Mouse (Mus musculus) regulatory T cell (primary cell): Measurements from ENCODE around the gene Ubr4.
"Not testable (repeated sequence)": the region's sequence is repeated elsewhere in the genome, so short reads cannot be mapped to it uniquely, and the experiment has no call there.

Experiments used
- in situ Hi-C: fragments of 300-600 bp; cut with MboI, MseI; formaldehyde crosslinking; loops from one replicate; pipeline ENCODE4 v1.15.1; 2025; ENCODE audit warnings: high pct_unique_total_duplicates

Ubr4 gene

DNA sequence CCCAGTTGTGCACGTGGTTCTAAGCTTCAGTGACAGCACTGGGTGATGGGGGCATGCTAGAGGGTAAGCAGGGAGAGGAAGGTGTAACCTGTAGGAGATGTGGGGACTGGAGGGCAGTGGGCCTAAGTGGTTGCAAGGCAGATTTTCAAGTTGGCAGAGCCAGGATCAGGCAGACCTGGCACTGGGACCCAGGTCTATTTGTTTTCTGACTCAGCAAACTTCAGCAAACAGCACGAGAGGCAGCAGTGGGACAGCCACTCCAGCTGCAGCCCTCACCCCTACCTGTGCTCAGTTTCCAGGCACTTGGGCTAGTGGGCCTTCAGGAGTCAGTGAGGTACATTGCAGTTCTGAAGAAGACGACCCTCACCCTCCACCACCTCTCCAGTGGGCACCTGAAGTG, 4.8 kb downstream of the Ubr4 start:
- in situ Hi-C loops, result no loop called here

GRCm38 (mm10) chr4:139360761-139361548, 8.5 kb downstream of the Ubr4 start:
- in situ Hi-C loops, result no loop called here

- in situ Hi-C loops, result no loop called here
These were observed 14.9 kb downstream of the Ubr4 start for GRCm38 (mm10) chr4:139367336-139367735.

- in situ Hi-C loops, result no loop called here
These were observed 15.6 kb downstream of the Ubr4 start for GRCm38 (mm10) chr4:139368038-139368437.

GRCm38 (mm10) chr4:139373130-139373529, 20.7 kb downstream of the Ubr4 start:
- in situ Hi-C loops, result no loop called here

- in situ Hi-C loops, result no loop called here
These were observed 21.1 kb downstream of the Ubr4 start for GRCm38 (mm10) chr4:139373531-139373930.

GRCm38 (mm10) chr4:139379719-139380118, 27.3 kb downstream of the Ubr4 start:
- in situ Hi-C loops, result no loop called here

DNA sequence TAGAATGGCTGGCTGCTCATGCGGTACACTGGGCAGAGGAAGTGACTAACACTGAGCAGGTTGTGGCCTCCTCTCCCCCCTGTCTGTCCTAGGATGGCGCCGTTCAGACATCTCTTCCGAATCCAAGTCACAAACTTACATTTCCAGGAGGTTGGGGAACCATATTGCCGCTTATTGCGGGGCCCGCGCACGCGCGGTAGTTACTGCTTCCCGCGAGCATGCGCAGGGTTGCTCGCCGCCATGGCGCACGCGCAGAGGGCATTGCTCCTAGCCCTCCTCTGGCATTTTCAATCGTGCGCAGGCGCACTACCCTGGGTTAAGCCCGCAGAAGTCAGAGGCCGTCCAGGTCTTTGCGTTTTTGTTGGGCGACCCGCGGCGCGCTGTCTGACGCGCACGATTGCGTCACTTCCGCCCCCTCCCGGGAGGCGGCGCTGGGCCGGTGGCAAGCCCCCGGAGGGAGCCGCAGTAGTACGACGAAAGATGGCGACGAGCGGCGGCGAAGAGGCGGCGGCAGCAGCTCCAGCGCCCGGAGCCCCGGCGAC, 27.9 kb downstream of the Ubr4 start:
- in situ Hi-C loops, result no loop called here

DNA sequence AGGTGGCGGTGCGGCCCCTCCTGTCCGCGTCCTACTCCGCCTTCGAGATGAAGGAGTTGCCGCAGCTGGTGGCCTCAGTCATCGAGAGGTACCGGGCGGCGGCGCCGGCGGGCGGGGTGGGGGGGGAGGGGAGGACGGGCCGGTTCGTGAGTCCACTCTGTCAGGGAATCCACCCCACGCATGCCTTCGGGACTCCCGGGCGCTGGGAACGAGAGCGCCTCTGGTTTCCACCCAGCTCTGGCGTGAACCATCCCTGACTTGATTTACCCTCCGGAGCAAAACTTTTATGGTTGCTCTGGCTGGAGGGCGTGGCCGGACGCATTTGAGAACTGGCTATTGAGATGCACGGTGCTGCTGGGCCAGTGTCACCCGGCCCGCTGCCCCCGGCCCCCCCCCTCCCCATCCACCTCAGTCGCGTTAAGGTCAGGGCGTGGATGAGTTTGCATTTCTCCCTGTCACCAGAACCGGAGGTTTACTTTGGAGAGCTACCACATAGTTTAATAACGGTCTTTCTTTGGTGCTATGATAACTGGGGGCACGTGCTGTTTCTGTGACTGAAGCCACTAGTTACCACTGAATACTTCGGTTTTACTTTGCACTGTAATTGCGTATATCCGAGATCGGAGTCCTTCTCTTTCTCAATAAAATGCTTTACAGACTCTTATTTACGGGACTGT, 28.5 kb downstream of the Ubr4 start:
- in situ Hi-C loops, result no loop called here

- in situ Hi-C loops, result no loop called here
These were observed 29.0 kb downstream of the Ubr4 start for GRCm38 (mm10) chr4:139381452-139381845.

- in situ Hi-C loops, result no loop called here
These were observed 29.8 kb downstream of the Ubr4 start for GRCm38 (mm10) chr4:139382231-139382630.

GRCm38 (mm10) chr4:139385841-139386240, 33.4 kb downstream of the Ubr4 start:
- in situ Hi-C loops, result not testable (repeated sequence)

- in situ Hi-C loops, result no loop called here
These were observed 34.5 kb downstream of the Ubr4 start for GRCm38 (mm10) chr4:139386869-139387319.

DNA sequence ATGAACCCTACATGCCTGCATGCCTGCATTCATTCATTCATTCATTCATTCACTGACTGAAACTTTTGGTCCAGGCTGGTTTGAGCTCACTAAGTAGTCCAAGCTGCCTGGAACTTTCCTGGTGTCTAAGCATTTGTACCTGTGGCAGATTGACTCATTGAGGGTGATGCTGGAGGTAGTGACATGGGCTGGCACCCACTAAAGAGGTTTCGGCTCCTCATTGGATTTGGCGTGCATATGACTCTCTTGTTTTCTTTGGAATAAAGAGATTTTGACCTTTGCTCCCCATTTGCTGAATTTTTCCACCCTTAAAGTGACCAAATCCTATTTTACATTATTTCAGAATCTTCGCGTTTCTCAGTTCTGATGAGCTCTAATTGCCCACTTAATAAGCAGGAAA, 37.1 kb downstream of the Ubr4 start:
- in situ Hi-C loops, result no loop called here

- in situ Hi-C loops, result no loop called here
These were observed 43.0 kb downstream of the Ubr4 start for GRCm38 (mm10) chr4:139395431-139395830.

- in situ Hi-C loops, result loop anchor here (25.0 kb wide), 1 partner anchor 1163 kb away; no protein-coding TSS in a partner anchor
These were observed 48.1 kb downstream of the Ubr4 start for GRCm38 (mm10) chr4:139400487-139400886.

DNA sequence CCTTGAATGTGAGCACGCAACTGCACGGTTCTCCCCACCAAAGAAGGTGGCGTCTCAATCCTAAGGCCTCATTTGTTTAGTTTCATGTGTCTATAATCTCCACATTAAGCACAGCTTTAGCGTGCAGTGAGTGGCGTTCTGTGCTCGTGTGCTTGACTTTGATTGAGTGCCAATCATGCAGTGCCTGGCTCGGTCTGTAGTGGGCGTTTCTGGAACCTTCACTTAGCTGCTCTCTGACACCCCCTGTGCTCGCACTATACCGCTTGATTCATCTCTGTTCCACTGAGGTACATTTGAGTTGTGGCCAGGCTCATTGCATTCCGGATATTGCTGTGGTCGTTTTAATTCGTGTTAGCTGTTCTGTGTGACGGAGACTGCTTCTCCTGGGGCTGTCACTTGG, 50.8 kb downstream of the Ubr4 start:
- in situ Hi-C loops, result loop anchor here (25.0 kb wide), 1 partner anchor 1166 kb away; no protein-coding TSS in a partner anchor

DNA sequence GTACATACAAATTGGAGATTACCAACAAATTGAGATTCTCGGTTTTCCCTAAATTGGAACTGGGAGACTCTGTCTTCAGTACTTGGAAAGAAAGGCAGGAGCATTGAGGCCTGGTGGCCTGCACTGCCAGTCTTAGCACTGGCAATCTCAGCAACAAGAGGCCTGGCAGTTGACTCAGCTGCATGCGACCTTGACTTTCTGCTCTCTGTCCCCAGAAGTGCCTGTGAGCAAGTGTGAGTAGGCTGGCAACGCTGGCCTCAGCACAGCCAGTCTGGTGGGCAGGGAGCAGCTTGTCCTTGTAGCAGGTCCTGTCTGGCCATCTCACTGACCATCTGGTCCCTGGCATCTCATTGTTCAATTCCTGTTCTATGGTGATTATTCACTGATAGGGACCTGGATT, 58.9 kb downstream of the Ubr4 start:
- in situ Hi-C loops, result loop anchor here (25.0 kb wide), 1 partner anchor 1174 kb away; no protein-coding TSS in a partner anchor

GRCm38 (mm10) chr4:139417868-139418267, 65.5 kb downstream of the Ubr4 start:
- in situ Hi-C loops, result loop anchor here (25.0 kb wide), 1 partner anchor 1181 kb away; no protein-coding TSS in a partner anchor

DNA sequence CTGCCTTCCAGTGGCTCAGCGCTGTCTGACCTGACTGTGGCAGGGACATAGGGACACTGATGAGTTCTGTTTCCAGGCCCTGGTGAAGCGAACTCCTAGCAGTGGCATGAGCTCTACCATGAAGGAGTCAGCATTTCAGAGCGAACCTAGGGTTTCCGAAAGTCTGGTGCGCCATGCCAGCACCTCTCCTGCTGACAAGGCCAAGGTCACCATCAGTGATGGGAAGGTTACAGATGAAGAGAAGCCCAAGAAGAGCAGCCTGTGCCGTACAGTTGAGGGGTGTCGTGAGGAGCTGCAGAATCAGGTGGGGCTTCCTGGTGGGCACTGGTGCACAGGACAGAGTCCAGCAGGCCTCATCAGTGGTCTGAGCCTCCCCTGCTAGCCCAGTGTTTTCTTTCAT, 69.2 kb downstream of the Ubr4 start:
- in situ Hi-C loops, result loop anchor here (25.0 kb wide), 1 partner anchor 1184 kb away; no protein-coding TSS in a partner anchor

GRCm38 (mm10) chr4:139422409-139422808, 70.0 kb downstream of the Ubr4 start:
- in situ Hi-C loops, result loop anchor here (25.0 kb wide), 1 partner anchor 1185 kb away; no protein-coding TSS in a partner anchor

GRCm38 (mm10) chr4:139423270-139423669, 70.9 kb downstream of the Ubr4 start:
- in situ Hi-C loops, result loop anchor here (25.0 kb wide), 1 partner anchor 1186 kb away; no protein-coding TSS in a partner anchor
